Mouse (Mus musculus) heart, embryonic 12.5 days (tissue): ENCODE results near the gene Smc5. TPM values are rescaled to one million over a fixed set of nuclear protein-coding genes. Genes with fewer than 3 reads are reported as not detected.
A peak's percentile ranks its signal among the peaks of the same experiment; 100 is the strongest.

Source experiments
- ATAC-seq: fragments of 200-750 bp; cut with Nextera tagmentation; 2 replicates; pipeline ENCODE4 v1.8.0; 2017; ENCODE audit warnings: moderate TSS enrichment, moderate library complexity; ENCODE audit not compliant: insufficient number of reproducible peaks, low FRiP score
- H3K27ac ChIP-seq: fragments of 300-500 bp; sonication (generic); 2 replicates; pipeline ENCODE4 v1.5.1; 2016; ENCODE audit warnings: mild to moderate bottlenecking, moderate library complexity; ENCODE audit not compliant: poor library complexity, severe bottlenecking
- H3K27me3 ChIP-seq: fragments of 300-500 bp; sonication (generic); replicated peaks from 2 replicates; pipeline ENCODE4 v1.6.1; 2016; ENCODE audit warnings: mild to moderate bottlenecking, moderate library complexity
- H3K36me3 ChIP-seq: fragments of 300-500 bp; sonication (generic); 2 replicates; pipeline ENCODE4 v1.6.1; 2016; ENCODE audit warnings: mild to moderate bottlenecking, moderate library complexity
- H3K4me1 ChIP-seq: fragments of 300-500 bp; sonication (generic); replicated peaks from 2 replicates; pipeline ENCODE4 v1.6.1; 2016; ENCODE audit warnings: mild to moderate bottlenecking
- H3K4me2 ChIP-seq: fragments of 300-500 bp; sonication (generic); 2 replicates; pipeline ENCODE4 v1.6.1; 2016; ENCODE audit warnings: mild to moderate bottlenecking, moderate library complexity
- H3K4me3 ChIP-seq: fragments of 300-500 bp; sonication (generic); 2 replicates; pipeline ENCODE4 v1.5.1; 2016; ENCODE audit warnings: mild to moderate bottlenecking
- H3K9ac ChIP-seq: fragments of 300-500 bp; sonication (generic); 2 replicates; pipeline ENCODE4 v1.6.1; 2016; ENCODE audit warnings: mild to moderate bottlenecking, moderate library complexity
- H3K9me3 ChIP-seq: fragments of 300-500 bp; sonication (generic); replicated peaks from 2 replicates; pipeline ENCODE4 v1.6.1; 2016; ENCODE audit warnings: mild to moderate bottlenecking, moderate library complexity
- WGBS: fragments of 180-500 bp; shearing (Covaris S2); methylation state at CpG from one replicate; pipeline ENCODE4 v1.1.7; 2016; 5-methylcytosine and 5-hydroxymethylcytosine counted together
- polyA plus RNA-seq: library from polyadenylated mRNA; unstranded; fragments of >200 nt; fragmentation: Nextera tagmentation; extraction: Ambion mirVana; gene quantifications from 2 replicates; pipeline ENCODE4 v1.2.1, GENCODE M21; 2016

The Smc5 gene
- polyA plus RNA-seq, 1 experiment from 2014 or later = 35.1 TPM

- ATAC-seq = no peak
- Histone ChIP-seq H3K4me2 (no peak overlapping the region), H3K9me3 (peaks cover 3% of the 10 kb centered on the region; the same call in 1 of the 2 replicates), H3K9ac (no peak overlapping the region), H3K27me3 (no peaks in the 10 kb centered on the region), H3K4me3 (no peak overlapping the region), H3K27ac (no peak overlapping the region), H3K4me1 (no peaks in the 10 kb centered on the region), H3K36me3 (no peaks in the 10 kb centered on the region)
- WGBS = 45% methylated on average over 8 of the region's 8 CpGs
Measured at GRCm38 (mm10) chr19:23281911-23282660, 8.4 kb upstream of the Smc5 start.

- H3K4me3 ChIP-seq = peak overlapping the region; percentile 93
- no peak for ATAC-seq
- 0 out of 2 replicates have a peak overlapping the region, but pooled peaks have one; percentile 9 for H3K27ac ChIP-seq
- WGBS = 57% methylated on average over 4 of the region's 4 CpGs
- peak overlapping the region; percentile 75 for H3K4me2 ChIP-seq
- H3K36me3 ChIP-seq = no peaks in the 10 kb centered on the region
- peak overlapping the region; percentile 85 for H3K9ac ChIP-seq
- H3K4me1 ChIP-seq = peaks cover 10% of the 10 kb centered on the region; the same call in 1 of the 2 replicates
- no peaks in the 10 kb centered on the region for H3K27me3 ChIP-seq
- no peaks in the 10 kb centered on the region for H3K9me3 ChIP-seq
Measured at GRCm38 (mm10) chr19:23274054-23274724, 492 bp upstream of the Smc5 start.

DNA sequence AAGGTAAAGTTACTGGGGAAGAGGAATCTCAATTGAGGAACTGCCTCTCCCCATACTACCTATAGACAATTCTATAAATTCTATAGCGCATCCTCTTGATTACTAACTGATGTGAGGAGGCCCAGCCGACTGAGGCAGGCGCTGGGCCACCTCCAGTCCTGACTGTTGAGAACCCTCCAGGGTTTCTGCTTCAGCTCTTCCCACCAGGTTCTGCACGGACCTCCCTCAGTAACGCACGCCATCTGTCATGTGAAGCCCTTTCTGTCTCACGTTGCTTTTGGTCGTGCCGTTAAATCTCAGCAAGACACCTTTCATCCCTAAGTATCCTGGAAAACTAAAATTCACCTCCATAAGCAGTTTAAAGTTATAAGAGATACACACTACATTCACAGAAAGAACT lies 16.9 kb downstream of the Smc5 start:
- H3K36me3 ChIP-seq = peaks cover 49% of the 10 kb centered on the region
- no peak overlapping the region for H3K4me2 ChIP-seq
- ATAC-seq = no peak
- H3K9me3 ChIP-seq = no peaks in the 10 kb centered on the region
- H3K27me3 ChIP-seq = no peaks in the 10 kb centered on the region
- H3K4me3 ChIP-seq = no peak overlapping the region
- H3K9ac ChIP-seq = no peak overlapping the region
- no peaks in the 10 kb centered on the region for H3K4me1 ChIP-seq
- H3K27ac ChIP-seq = no peak overlapping the region
- 93% methylated on average over 9 of the region's 9 CpGs for WGBS

- Histone ChIP-seq H3K4me2 (no peak overlapping the region), H3K36me3 (peaks cover 37% of the 10 kb centered on the region), H3K27ac (no peak overlapping the region), H3K4me1 (no peaks in the 10 kb centered on the region), H3K27me3 (no peaks in the 10 kb centered on the region), H3K9me3 (no peaks in the 10 kb centered on the region), H3K9ac (no peak overlapping the region), H3K4me3 (no peak overlapping the region)
- no peak for ATAC-seq
- 89% methylated on average over 2 of the region's 2 CpGs for WGBS
Measured at GRCm38 (mm10) chr19:23246473-23246872, 27.2 kb downstream of the Smc5 start.

GRCm38 (mm10) chr19:23225065-23225464 lies 48.6 kb downstream of the Smc5 start:
- Histone ChIP-seq H3K4me3 (no peak overlapping the region), H3K36me3 (peaks cover 52% of the 10 kb centered on the region), H3K27me3 (no peaks in the 10 kb centered on the region), H3K4me1 (no peaks in the 10 kb centered on the region), H3K27ac (no peak overlapping the region), H3K9ac (no peak overlapping the region), H3K9me3 (no peaks in the 10 kb centered on the region), H3K4me2 (no peak overlapping the region)
- no peak for ATAC-seq
- 51% methylated on average over 4 of the region's 4 CpGs for WGBS

GRCm38 (mm10) chr19:23214326-23214725 lies 59.4 kb downstream of the Smc5 start:
- Histone ChIP-seq H3K9ac (no peak overlapping the region), H3K4me2 (no peak overlapping the region), H3K9me3 (no peaks in the 10 kb centered on the region), H3K27me3 (no peaks in the 10 kb centered on the region), H3K27ac (no peak overlapping the region), H3K4me1 (no peaks in the 10 kb centered on the region), H3K4me3 (no peak overlapping the region), H3K36me3 (peaks cover 49% of the 10 kb centered on the region)
- WGBS = 95% methylated on average over 8 of the region's 8 CpGs
- no peak for ATAC-seq

DNA sequence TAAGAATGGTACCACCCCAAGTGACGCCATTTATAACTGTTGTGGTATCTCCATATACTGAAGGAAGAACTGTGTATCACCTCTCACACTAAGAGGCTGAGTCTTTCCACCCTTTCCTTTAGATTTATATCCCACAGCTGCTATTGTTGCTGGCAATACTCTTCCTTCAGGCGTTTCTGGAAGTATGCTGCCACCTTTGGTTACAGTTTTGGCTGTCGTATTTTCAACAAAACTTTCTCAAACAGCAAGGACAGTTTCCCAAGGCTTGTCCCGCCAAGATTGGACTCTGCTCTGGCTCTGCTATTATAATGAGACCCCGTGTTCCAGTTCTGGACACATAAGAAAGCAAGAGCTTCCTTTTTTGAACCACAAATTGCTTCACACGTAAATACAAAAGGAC lies 62.4 kb downstream of the Smc5 start:
- no peaks in the 10 kb centered on the region for H3K9me3 ChIP-seq
- WGBS = 88% methylated on average over 6 of the region's 6 CpGs
- no peak overlapping the region for H3K27ac ChIP-seq
- no peaks in the 10 kb centered on the region for H3K27me3 ChIP-seq
- H3K4me3 ChIP-seq = no peak overlapping the region
- H3K4me2 ChIP-seq = no peak overlapping the region
- no peaks in the 10 kb centered on the region for H3K4me1 ChIP-seq
- no peak overlapping the region for H3K9ac ChIP-seq
- ATAC-seq = no peak
- peaks cover 47% of the 10 kb centered on the region for H3K36me3 ChIP-seq

DNA sequence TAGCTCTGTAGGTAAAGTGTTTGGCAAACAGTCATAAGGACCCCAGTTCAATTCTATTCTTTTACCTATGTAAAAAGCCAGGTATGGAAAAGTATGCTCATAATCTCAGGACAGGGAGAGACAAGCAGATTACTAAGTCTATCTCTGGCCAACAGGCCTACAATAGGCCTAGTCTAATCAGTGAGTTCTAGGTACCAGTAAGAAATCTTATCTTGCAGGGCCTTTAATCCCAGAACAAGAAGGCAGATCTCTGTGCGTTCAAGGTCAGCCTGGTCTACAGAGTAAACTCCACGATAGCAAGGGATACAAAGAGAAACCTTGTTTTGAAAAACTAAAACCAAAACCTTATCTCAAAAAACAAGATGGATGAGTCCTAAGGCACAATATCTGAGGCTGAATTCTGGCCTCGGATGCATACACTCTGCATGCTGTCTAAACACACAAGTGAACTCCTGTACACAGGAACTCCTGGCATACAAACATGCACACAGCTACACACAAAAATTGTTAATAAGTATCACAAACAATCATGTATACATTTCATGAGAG lies 70.1 kb downstream of the Smc5 start:
- H3K4me2 ChIP-seq = no peak overlapping the region
- peaks cover 54% of the 10 kb centered on the region for H3K36me3 ChIP-seq
- peaks cover 9% of the 10 kb centered on the region for H3K9me3 ChIP-seq
- H3K27me3 ChIP-seq = no peaks in the 10 kb centered on the region
- H3K4me3 ChIP-seq = no peak overlapping the region
- no peak overlapping the region for H3K27ac ChIP-seq
- no peak overlapping the region for H3K9ac ChIP-seq
- no peak for ATAC-seq
- no peaks in the 10 kb centered on the region for H3K4me1 ChIP-seq
- WGBS = 59% methylated on average over 3 of the region's 3 CpGs

- H3K27me3 ChIP-seq = no peaks in the 10 kb centered on the region
- no peak overlapping the region for H3K9ac ChIP-seq
- H3K36me3 ChIP-seq = peaks cover 58% of the 10 kb centered on the region
- no peak for ATAC-seq
- 92% methylated on average over 5 of the region's 5 CpGs for WGBS
- no peak overlapping the region for H3K4me2 ChIP-seq
- H3K4me3 ChIP-seq = no peak overlapping the region
- H3K4me1 ChIP-seq = no peaks in the 10 kb centered on the region
- no peak overlapping the region for H3K27ac ChIP-seq
- H3K9me3 ChIP-seq = peaks cover 9% of the 10 kb centered on the region
Measured at GRCm38 (mm10) chr19:23202106-23202505, 71.6 kb downstream of the Smc5 start.

DNA sequence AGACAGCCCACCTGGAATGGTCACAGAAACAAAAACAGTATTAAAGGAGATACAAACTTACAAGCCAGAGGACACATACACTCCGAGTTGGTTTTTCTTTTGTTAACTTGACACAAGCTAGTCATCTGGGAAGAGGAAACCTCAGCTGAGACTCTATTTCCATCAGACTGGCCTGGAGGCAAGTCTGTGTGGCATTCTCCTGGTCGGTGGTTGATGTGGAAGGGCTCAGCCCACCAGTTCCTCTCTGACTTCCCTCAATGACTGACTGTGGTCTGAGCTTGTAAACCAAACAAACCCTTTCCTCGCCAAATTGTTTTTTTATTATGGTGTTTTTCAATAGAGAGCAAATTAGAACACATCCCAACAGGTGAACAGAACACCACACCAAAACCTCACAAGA lies 80.6 kb downstream of the Smc5 start:
- 77% methylated on average over 3 of the region's 3 CpGs for WGBS
- Histone ChIP-seq H3K4me1 (no peaks in the 10 kb centered on the region), H3K9me3 (no peaks in the 10 kb centered on the region), H3K4me2 (no peak overlapping the region), H3K27me3 (no peaks in the 10 kb centered on the region), H3K36me3 (peaks cover 16% of the 10 kb centered on the region), H3K4me3 (no peak overlapping the region), H3K9ac (no peak overlapping the region), H3K27ac (no peak overlapping the region)
- ATAC-seq = no peak

GRCm38 (mm10) chr19:23191486-23191885 lies 82.2 kb downstream of the Smc5 start:
- Histone ChIP-seq H3K9me3 (no peaks in the 10 kb centered on the region), H3K27me3 (no peaks in the 10 kb centered on the region), H3K4me2 (no peak overlapping the region), H3K27ac (no peak overlapping the region), H3K4me1 (no peaks in the 10 kb centered on the region), H3K9ac (no peak overlapping the region), H3K4me3 (no peak overlapping the region), H3K36me3 (peaks cover 11% of the 10 kb centered on the region)
- ATAC-seq = no peak
- WGBS = 95% methylated on average over 6 of the region's 6 CpGs
